Mouse (Mus musculus): ENCODE measurements around the gene Myo16.

Gene Myo16

DNA sequence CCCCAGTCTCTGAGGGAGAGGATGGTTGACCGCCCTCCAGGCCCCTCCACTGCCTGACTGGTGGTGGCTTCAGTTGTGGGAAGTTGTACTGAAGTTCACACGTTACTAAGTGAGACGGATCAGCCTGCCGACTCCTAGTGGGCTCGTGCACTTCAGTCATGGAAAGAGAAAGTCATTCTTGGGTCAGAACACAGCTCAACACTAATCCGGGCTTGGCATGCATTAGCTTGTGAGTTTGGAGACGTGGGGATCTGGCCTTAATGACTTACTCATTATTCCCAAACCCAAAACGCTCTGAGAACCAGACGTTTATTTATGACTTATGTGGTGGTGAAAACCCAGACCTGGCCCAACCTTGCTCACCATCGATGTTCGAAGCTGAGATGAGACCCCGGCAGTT is 263.1 kb downstream of the Myo16 start:
- DNase-seq, result no peak

DNA sequence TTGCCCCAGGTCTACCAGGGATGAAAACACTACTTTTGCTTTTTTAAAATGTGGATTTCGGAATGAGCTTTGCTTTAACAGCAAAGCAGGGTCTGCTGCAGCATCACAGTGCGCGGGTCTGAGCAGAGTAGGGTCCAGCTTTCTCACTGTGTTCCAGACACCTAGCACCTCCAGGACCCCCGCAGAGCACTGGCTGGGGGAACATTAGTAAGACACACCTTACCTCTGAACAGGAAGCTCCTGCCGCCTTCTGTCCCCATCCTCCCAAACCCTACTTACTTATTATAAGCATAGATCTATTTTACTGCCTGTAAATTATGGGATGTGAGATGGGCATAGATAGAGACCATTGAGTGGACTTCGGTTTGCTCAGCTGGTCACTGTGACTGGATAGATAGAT is 263.6 kb downstream of the Myo16 start:
- no peak for DNase-seq

- no peak for DNase-seq
These were observed 264.3 kb downstream of the Myo16 start for GRCm38 (mm10) chr8:10418013-10418412.

DNA sequence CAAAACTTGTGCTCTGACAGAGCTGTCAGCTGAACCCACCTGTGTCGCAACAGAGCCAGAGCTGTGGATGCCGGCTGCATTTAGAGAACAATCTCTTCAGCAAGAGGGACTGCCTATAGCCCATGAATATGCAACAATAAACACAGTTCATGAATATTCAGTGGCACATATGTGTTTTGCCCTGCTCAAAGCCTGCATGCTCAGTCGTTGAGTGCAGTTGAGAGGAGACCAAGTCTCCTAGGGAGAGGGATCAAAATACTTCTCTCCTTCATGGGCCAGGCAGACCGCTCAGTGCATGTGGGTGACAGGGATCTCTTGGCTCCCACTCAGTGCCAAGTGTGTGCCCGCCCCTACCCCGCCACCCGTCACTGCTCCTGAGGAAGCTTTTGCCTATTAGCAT is 265.3 kb downstream of the Myo16 start:
- DNase-seq, result no peak

- no peak for DNase-seq
These were observed 266.0 kb downstream of the Myo16 start for GRCm38 (mm10) chr8:10419726-10420125.

GRCm38 (mm10) chr8:10420551-10420950 is 266.8 kb downstream of the Myo16 start:
- no peak for DNase-seq

DNA sequence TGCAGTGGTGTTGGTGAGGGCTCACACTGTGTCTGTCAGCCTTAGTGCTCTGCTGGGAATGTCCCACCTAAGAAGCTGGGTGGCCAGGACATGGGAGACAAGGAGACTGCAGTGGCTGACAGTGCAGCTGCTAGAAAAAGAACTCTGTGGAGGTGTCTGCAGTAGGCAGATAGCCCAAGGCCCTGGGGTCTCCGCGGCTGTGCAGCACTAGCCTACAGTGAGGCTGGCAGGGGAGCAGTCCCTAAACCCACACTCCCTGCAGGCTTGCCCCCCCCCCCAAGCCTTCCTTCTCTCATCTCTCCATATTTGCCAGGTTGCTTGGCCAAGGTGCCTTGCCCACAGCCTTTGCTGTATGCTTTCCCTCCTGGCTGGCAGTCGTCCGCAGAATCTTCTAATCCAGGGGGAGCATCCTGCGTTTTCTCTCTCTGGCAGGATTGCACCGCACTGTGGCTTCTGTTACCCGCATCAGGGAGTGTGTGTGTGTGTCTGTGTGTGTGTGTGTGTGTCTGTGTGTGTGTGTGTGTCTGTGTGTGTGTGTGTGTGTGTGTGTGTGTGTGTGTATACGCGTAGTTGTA is 267.9 kb downstream of the Myo16 start:
- DNase-seq, result no peak

GRCm38 (mm10) chr8:10435492-10435891 is 281.8 kb downstream of the Myo16 start:
- DNase-seq, result no peak

- peak; percentile 60 to 73 for DNase-seq
These were observed 285.1 kb downstream of the Myo16 start for GRCm38 (mm10) chr8:10438772-10439171.

GRCm38 (mm10) chr8:10439595-10440453 is 286.1 kb downstream of the Myo16 start:
- DNase-seq, result no peak

GRCm38 (mm10) chr8:10442562-10442961 is 288.9 kb downstream of the Myo16 start:
- DNase-seq, result no peak

- no peak for DNase-seq
These were observed 291.3 kb downstream of the Myo16 start for GRCm38 (mm10) chr8:10445011-10445410.

- no peak for DNase-seq
These were observed 294.8 kb downstream of the Myo16 start for GRCm38 (mm10) chr8:10448545-10448944.

- no peak for DNase-seq
These were observed 299.3 kb downstream of the Myo16 start for GRCm38 (mm10) chr8:10453046-10453445.

- DNase-seq, result no peak
These were observed 304.5 kb downstream of the Myo16 start for GRCm38 (mm10) chr8:10458151-10458649.

GRCm38 (mm10) chr8:10462271-10462670 is 308.6 kb downstream of the Myo16 start:
- no peak for DNase-seq

- DNase-seq, result no peak
These were observed 314.8 kb downstream of the Myo16 start for GRCm38 (mm10) chr8:10468490-10468889.

- no peak for DNase-seq
These were observed 315.9 kb downstream of the Myo16 start for GRCm38 (mm10) chr8:10469658-10470057.

- DNase-seq, result no peak
These were observed 316.6 kb downstream of the Myo16 start for GRCm38 (mm10) chr8:10470280-10470679.

DNA sequence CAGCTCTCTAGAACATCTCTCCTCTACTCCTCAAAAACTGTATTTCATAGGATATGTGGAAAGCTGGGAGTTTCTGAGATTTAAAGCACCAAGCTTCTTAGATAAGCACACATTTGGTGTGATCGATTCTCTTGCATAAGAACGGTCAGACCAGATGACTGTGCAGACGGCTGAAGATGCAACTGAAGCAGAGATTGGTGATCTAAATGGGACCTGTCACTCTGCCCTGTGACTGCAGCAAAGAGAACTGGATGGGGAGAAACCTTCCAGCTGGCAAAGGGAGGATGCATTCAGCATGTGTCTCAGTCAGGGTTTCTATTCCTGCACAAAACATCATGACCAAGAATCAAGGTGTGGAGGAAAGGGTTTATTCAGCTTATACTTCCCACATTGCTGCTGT is 318.7 kb downstream of the Myo16 start:
- DNase-seq, result no peak

- DNase-seq, result no peak
These were observed 320.7 kb downstream of the Myo16 start for GRCm38 (mm10) chr8:10474446-10474845.

- no peak for DNase-seq
These were observed 325.3 kb downstream of the Myo16 start for GRCm38 (mm10) chr8:10479059-10479458.

GRCm38 (mm10) chr8:10480850-10481249 is 327.1 kb downstream of the Myo16 start:
- no peak for DNase-seq

DNA sequence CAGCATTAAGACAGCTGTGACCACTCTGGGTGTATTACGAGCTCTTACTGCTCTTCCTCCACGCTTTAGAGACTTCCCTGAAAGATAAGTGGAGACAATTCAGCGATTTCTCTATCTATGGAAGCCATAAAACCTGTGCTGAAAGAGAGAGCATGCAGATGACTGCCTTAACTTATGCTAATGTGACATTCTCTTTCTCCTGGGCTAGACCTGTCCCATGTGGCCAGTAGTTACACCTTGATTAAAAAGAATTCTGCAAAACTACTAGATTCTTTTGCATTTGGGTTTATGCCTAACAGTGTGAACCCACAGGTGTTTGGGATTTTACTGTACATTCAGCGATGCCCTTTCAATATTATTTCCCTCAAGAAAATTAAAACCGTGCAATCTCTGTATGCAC is 328.4 kb downstream of the Myo16 start:
- DNase-seq, result no peak
